Mouse (Mus musculus) left cerebral cortex, adult 9 months (tissue): ENCODE measurements around the gene Gm21985.
"Not testable (repeated sequence)": the region's sequence is repeated elsewhere in the genome, so short reads cannot be mapped to it uniquely, and the experiment has no call there.

Source experiments
- DNase-seq, 2 experiments: peaks; one replicate each; pipeline ENCODE4 v3.0.0; 2022; ENCODE audit warnings: low spot score in 2 of 2

Gm21985 gene

GRCm38 (mm10) chr2:112265448-112266241, 469 bp upstream of the Gm21985 start, which contains the start of gene Slc12a6:
TSS of gene Slc12a6 (plus strand) at chr2:112265825.
- DNase-seq, result peak; percentile 78 to 89

GRCm38 (mm10) chr2:112266780-112267179, 666 bp downstream of the Gm21985 start:
- DNase-seq, result no peak

- DNase-seq, result no peak
Measured at GRCm38 (mm10) chr2:112267547-112268269, 1.6 kb downstream of the Gm21985 start.

- DNase-seq, result no peak
Measured at GRCm38 (mm10) chr2:112270011-112270410, 3.9 kb downstream of the Gm21985 start.

- DNase-seq, result no peak
Measured at GRCm38 (mm10) chr2:112272909-112273308, 6.8 kb downstream of the Gm21985 start.

GRCm38 (mm10) chr2:112273474-112273873, 7.4 kb downstream of the Gm21985 start:
- DNase-seq, result no peak

- no peak for DNase-seq
Measured at GRCm38 (mm10) chr2:112276870-112277269, 10.8 kb downstream of the Gm21985 start.

- no peak for DNase-seq
Measured at GRCm38 (mm10) chr2:112282846-112283245, 16.7 kb downstream of the Gm21985 start.

GRCm38 (mm10) chr2:112284363-112285030, 18.4 kb downstream of the Gm21985 start:
- no peak for DNase-seq

GRCm38 (mm10) chr2:112285031-112285390, 18.9 kb downstream of the Gm21985 start:
- no peak for DNase-seq

GRCm38 (mm10) chr2:112286062-112286461, 19.9 kb downstream of the Gm21985 start:
- not testable (repeated sequence) for DNase-seq

- DNase-seq, result no peak
Measured at GRCm38 (mm10) chr2:112287059-112287458, 20.9 kb downstream of the Gm21985 start.

GRCm38 (mm10) chr2:112289507-112289906, 23.4 kb downstream of the Gm21985 start:
- no peak for DNase-seq

GRCm38 (mm10) chr2:112292823-112293222, 26.7 kb downstream of the Gm21985 start:
- DNase-seq, result no peak

GRCm38 (mm10) chr2:112296211-112296610, 30.1 kb downstream of the Gm21985 start:
- peak; percentile 23 to 49 for DNase-seq

- DNase-seq, result no peak
Measured at GRCm38 (mm10) chr2:112298221-112298620, 32.1 kb downstream of the Gm21985 start.

GRCm38 (mm10) chr2:112308671-112309070, 42.6 kb downstream of the Gm21985 start:
- DNase-seq, result no peak

GRCm38 (mm10) chr2:112309161-112309600, 43.1 kb downstream of the Gm21985 start:
- DNase-seq, result no peak

GRCm38 (mm10) chr2:112315638-112316037, 49.5 kb downstream of the Gm21985 start:
- no peak for DNase-seq

- no peak for DNase-seq
Measured at GRCm38 (mm10) chr2:112318227-112318626, 52.1 kb downstream of the Gm21985 start.

- DNase-seq, result no peak
Measured at GRCm38 (mm10) chr2:112318905-112319304, 52.8 kb downstream of the Gm21985 start.

- DNase-seq, result no peak
Measured at GRCm38 (mm10) chr2:112328069-112328777, 62.1 kb downstream of the Gm21985 start.
